ENCODE assay signal across 11 mouse cellular contexts in genomic region chr2:10314251-10315243, GRCm38 (mm10). TPM values are rescaled to one million over a fixed set of nuclear protein-coding genes. Genes with fewer than 3 reads are reported as not detected.
DNase-seq lines count a peak whose midpoint lies in the region; ATAC-seq and TF ChIP-seq lines count a peak whose summit lies in the region.
"Had no signal": no experiment of that assay in that cellular context is flagged by ENCODE, and none has a peak within 500 bp of the region (broad histone marks: within the 10 kb centered on the region; RNA-seq: fewer than 3 reads in every experiment).

No protein-coding gene starts in this region.

- no peaks in the 10 kb centered on the region for H3K27me3 ChIP-seq in hindbrain, embryonic 16.5 days (replicated peaks; ENCODE audit: control insufficient read depth, insufficient read depth, low read length)
- H3K27me3 ChIP-seq in hindbrain, embryonic 12.5 days: no peaks in the 10 kb centered on the region
- H3K27me3 ChIP-seq in small intestine, adult 2 months (ENCODE audit: control insufficient read depth, insufficient read depth, low read length): no peaks in the 10 kb centered on the region

- no peak for TF ChIP-seq POLR2A in small intestine, adult 2 months (IDR thresholded peaks at IDR 0.05; ENCODE audit: low read depth, low read length)

- H3K9me3 ChIP-seq in hindbrain, embryonic 16.5 days (ENCODE audit: control insufficient read depth, low read length): no peaks in the 10 kb centered on the region
- H3K9me3 ChIP-seq in hindbrain, embryonic 12.5 days (replicated peaks): no peaks in the 10 kb centered on the region
- H3K9me3 ChIP-seq: limb, embryonic 12.5 days had no signal

- H3K4me1 ChIP-seq in hindbrain, embryonic 16.5 days (ENCODE audit: control insufficient read depth, insufficient read depth, low read depth, low read length): 0 out of 2 replicates have a peak, but pooled peaks cover 2% of the 10 kb centered on the region
- H3K4me1 ChIP-seq in hindbrain, embryonic 12.5 days: 0 out of 2 replicates have a peak, but pooled peaks cover 4% of the 10 kb centered on the region
- no peaks in the 10 kb centered on the region for H3K4me1 ChIP-seq in small intestine, adult 2 months (ENCODE audit: control insufficient read depth, insufficient read depth, insufficient read length, low read length)
- H3K4me1 ChIP-seq: limb, embryonic 12.5 days had no signal

- WGBS in hindbrain, embryonic 16.5 days: 53% methylated on average over 14 of the region's 14 CpGs
- WGBS in hindbrain, embryonic 12.5 days: 56% methylated on average over 14 of the region's 14 CpGs
- 42% methylated on average over 14 of the region's 14 CpGs for WGBS in small intestine, adult 2 months

- H3K27ac ChIP-seq in hindbrain, embryonic 16.5 days (ENCODE audit: low read depth, low read length): no peak overlapping the region
- no peak overlapping the region for H3K27ac ChIP-seq in hindbrain, embryonic 12.5 days
- 0 out of 2 replicates have a peak overlapping the region, but pooled peaks have one; percentile 26 for H3K27ac ChIP-seq in small intestine, adult 2 months (ENCODE audit: insufficient read depth, low read depth, low read length)
- H3K27ac ChIP-seq: kidney, postnatal 0 days; limb, embryonic 12.5 days had no signal

- DNase-seq in CD4-positive, CD25-positive, alpha-beta regulatory T cell, adult 2 months (ENCODE audit: low read depth, low spot score): peak; percentile 21
- DNase-seq in spleen, postnatal 14 days (ENCODE audit: low spot score in 2 of 2): no peak
- no peak for DNase-seq in urinary bladder, postnatal 36 days (ENCODE audit: low spot score in 2 of 2)
- no peak for DNase-seq in cerebellum, adult 9-10 months
- DNase-seq: right cerebral cortex, postnatal 25 days had no signal

- H3K4me2 ChIP-seq in hindbrain, embryonic 16.5 days (ENCODE audit: low read length): no peak overlapping the region
- no peak overlapping the region for H3K4me2 ChIP-seq in hindbrain, embryonic 12.5 days (replicated peaks)
- H3K4me2 ChIP-seq: limb, embryonic 12.5 days had no signal

- no peak overlapping the region for H3K4me3 ChIP-seq in hindbrain, embryonic 16.5 days (ENCODE audit: low read length)
- no peak overlapping the region for H3K4me3 ChIP-seq in hindbrain, embryonic 12.5 days
- H3K4me3 ChIP-seq in small intestine, adult 2 months (ENCODE audit: low read depth, low read length): no peak overlapping the region
- H3K4me3 ChIP-seq: limb, embryonic 12.5 days had no signal

- H3K36me3 ChIP-seq in hindbrain, embryonic 16.5 days (ENCODE audit: control insufficient read depth, insufficient read depth, low read length): no peaks in the 10 kb centered on the region
- no peaks in the 10 kb centered on the region for H3K36me3 ChIP-seq in hindbrain, embryonic 12.5 days
- no peaks in the 10 kb centered on the region for H3K36me3 ChIP-seq in small intestine, adult 2 months (ENCODE audit: control insufficient read depth, insufficient read depth, low read length)
- H3K36me3 ChIP-seq: limb, embryonic 12.5 days had no signal

- H3K9ac ChIP-seq in hindbrain, embryonic 16.5 days (ENCODE audit: low read depth, low read length): no peak overlapping the region
- no peak overlapping the region for H3K9ac ChIP-seq in hindbrain, embryonic 12.5 days
- H3K9ac ChIP-seq: limb, embryonic 12.5 days had no signal

- peak; percentile 55 for ATAC-seq in hindbrain, embryonic 16.5 days
- no peak for ATAC-seq in hindbrain, embryonic 12.5 days (ENCODE audit: low FRiP score)
- peak; percentile 92 for ATAC-seq in common myeloid progenitor, adult 5-6 weeks (replicated peaks; ENCODE audit: low read depth, poor library complexity, severe bottlenecking)

- TF ChIP-seq CTCF in small intestine, adult 2 months (IDR thresholded peaks at IDR 0.05; ENCODE audit: extremely low read depth, insufficient read length, insufficient replicate concordance, low read depth, low read length): no peak

RNA-seq across cellular contexts. Expression of gene Sfmbt2, which starts 55.8 kb away (rescaled TPM):
- 6.3 and 6.6 TPM in 2 replicates for polyA plus RNA-seq in hindbrain, embryonic 16.5 days (2015; fragmentation: Nextera tagmentation; extraction: Ambion mirVana)
- 2.6 and 3.0 TPM in 2 replicates for polyA plus RNA-seq in hindbrain, embryonic 12.5 days (2016; fragmentation: Nextera tagmentation; extraction: Ambion mirVana)
- total RNA-seq in common myeloid progenitor, adult 5-6 weeks (2017): 0.78 and 2.4 TPM in 2 replicates
- 0.01 TPM in 2 replicates for polyA plus RNA-seq in small intestine, adult 2 months (2012; rRNA removed)
